Mouse (Mus musculus) lung, adult 2 months (tissue): ENCODE results near the gene Atp6v0a1.

Experiments
- CTCF ChIP-seq: fragments of 200-500 bp; IDR thresholded peaks from 2 replicates; pipeline ENCODE4 v1.5.1; 2011; ENCODE audit warnings: mild to moderate bottlenecking, low read length, control low read depth; ENCODE audit not compliant: insufficient read depth
- POLR2A ChIP-seq: fragments of 200-500 bp; IDR thresholded peaks from 2 replicates; pipeline ENCODE4 v1.6.1; 2011; ENCODE audit warnings: low read depth, mild to moderate bottlenecking, control low read depth, low read length, borderline replicate concordance; ENCODE audit errors: extremely low read depth

- TF ChIP-seq POLR2A (no peak), CTCF (no peak)
Measured at GRCm38 (mm10) chr11:100980438-100980837, 28.8 kb upstream of the Atp6v0a1 start.
